Mouse (Mus musculus) embryonic fibroblast, embryonic 13.5 days (primary cell): Measurements from ENCODE around the gene Gba. TPM values are rescaled to one million over a fixed set of nuclear protein-coding genes. Genes with fewer than 3 reads are reported as not detected.

ENCODE experiments used
- H3K27ac ChIP-seq: 2 replicates; pipeline ENCODE4 v1.5.1; 2012; ENCODE audit warnings: low read length, control low read depth, inconsistent platforms; ENCODE audit not compliant: insufficient read depth
- H3K4me1 ChIP-seq: 2 replicates; pipeline ENCODE4 v1.6.1; 2011; ENCODE audit warnings: low read length; ENCODE audit not compliant: control insufficient read depth, insufficient read depth
- H3K4me3 ChIP-seq: 2 replicates; pipeline ENCODE4 v1.5.1; 2011; ENCODE audit warnings: mild to moderate bottlenecking, control low read depth, low read length; ENCODE audit not compliant: insufficient read depth
- CTCF ChIP-seq: IDR thresholded peaks from 2 replicates; pipeline ENCODE4 v1.5.1; 2011; ENCODE audit warnings: mild to moderate bottlenecking, control low read depth, low read length, moderate library complexity, borderline replicate concordance; ENCODE audit not compliant: insufficient read depth
- POLR2A ChIP-seq: IDR thresholded peaks from 2 replicates; pipeline ENCODE4 v1.6.1; 2011; ENCODE audit warnings: low read depth, mild to moderate bottlenecking, control low read depth, low read length, moderate library complexity
- polyA plus RNA-seq: library from polyadenylated mRNA; stranded (reverse); fragments of >200 nt; gene quantifications from 2 replicates; pipeline ENCODE4 v1.2.4, GENCODE M21; 2011; ENCODE audit warnings: low read depth; ENCODE audit not compliant: missing spikeins, insufficient read length

Gba gene
- polyA plus RNA-seq, 1 experiment = 86.8 TPM

- TF ChIP-seq POLR2A = peak; percentile 48
- TF ChIP-seq CTCF = no peak
- peaks cover 4% of the 10 kb centered on the region; the same call in 1 of the 2 replicates for H3K4me1 ChIP-seq
- H3K27ac ChIP-seq = peak within 1 kb of the TSS; percentile 77
- H3K4me3 ChIP-seq = peak within 1 kb of the TSS; percentile 76
Observed at GRCm38 (mm10) chr3:89245688-89246171, 43.0 kb downstream of the Gba start, which contains the start of gene Krtcap2. Krtcap2 (plus strand) TSS chr3:89245966.

DNA sequence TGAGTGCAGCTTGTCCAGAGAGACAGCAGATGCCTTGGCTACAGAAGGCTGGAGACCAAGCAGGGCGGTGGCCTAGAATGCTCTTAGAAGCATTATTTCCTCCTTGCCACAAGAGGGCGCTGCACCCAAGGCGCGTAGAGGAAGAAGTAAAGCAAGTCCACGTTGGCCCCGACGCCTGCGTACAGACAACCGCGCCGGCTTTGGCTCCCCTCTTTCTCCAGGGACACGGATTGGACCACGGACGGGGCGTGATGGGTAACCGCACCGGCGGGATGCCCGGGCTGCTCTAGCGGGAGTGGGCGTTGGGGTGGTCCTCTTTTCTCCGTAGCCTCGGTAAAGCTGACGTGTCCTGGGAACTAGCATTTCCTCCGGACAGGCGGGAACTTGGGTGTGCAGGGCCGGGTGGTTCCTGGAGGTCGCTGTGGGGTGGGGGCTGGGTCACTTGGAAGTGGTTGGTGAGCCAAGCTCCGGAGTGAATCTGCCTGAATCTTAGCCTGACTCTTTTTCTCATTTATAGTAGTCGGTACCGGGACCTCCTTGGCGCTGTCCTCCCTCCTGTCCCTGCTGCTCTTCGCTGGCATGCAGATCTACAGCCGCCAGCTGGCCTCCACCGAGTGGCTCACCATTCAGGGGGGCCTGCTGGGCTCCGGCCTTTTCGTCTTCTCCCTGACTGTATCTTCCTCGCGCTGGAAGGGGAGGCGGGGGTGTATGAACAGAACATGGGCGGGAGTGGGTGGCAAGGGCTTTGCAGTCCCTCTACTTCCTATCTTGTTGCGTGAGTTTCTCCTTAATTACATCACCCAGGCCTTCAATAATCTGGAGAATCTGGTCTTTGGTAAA, 43.8 kb downstream of the Gba start, which contains the start of gene Trim46:
Trim46 (minus strand) TSS at position 49 of the 840 bp plus-strand sequence.
- H3K4me1 ChIP-seq = peaks cover 4% of the 10 kb centered on the region; the same call in 1 of the 2 replicates
- TF ChIP-seq POLR2A (peak; percentile 63), CTCF (peak; percentile 91; the same call in 1 of the 2 replicates)
- H3K27ac ChIP-seq = peak within 1 kb of the TSS; percentile 77
- peak within 1 kb of the TSS; percentile 76 for H3K4me3 ChIP-seq

GRCm38 (mm10) chr3:89247466-89247865, 44.7 kb downstream of the Gba start:
- H3K4me3 ChIP-seq = peak overlapping the region; percentile 76
- peaks cover 4% of the 10 kb centered on the region; the same call in 1 of the 2 replicates for H3K4me1 ChIP-seq
- peak overlapping the region; percentile 15; the same call in 1 of the 2 replicates for H3K27ac ChIP-seq
- TF ChIP-seq POLR2A = 0 out of 2 replicates have a peak, but pooled peaks have one; percentile 24
- no peak for TF ChIP-seq CTCF

- Histone ChIP-seq H3K4me3 (no peak overlapping the region), H3K27ac (no peak overlapping the region), H3K4me1 (peaks cover 4% of the 10 kb centered on the region; the same call in 1 of the 2 replicates)
- peak; percentile 47 for TF ChIP-seq POLR2A
- peak; percentile 66; the same call in 1 of the 2 replicates for TF ChIP-seq CTCF
Observed at GRCm38 (mm10) chr3:89250435-89251040, 47.8 kb downstream of the Gba start.

DNA sequence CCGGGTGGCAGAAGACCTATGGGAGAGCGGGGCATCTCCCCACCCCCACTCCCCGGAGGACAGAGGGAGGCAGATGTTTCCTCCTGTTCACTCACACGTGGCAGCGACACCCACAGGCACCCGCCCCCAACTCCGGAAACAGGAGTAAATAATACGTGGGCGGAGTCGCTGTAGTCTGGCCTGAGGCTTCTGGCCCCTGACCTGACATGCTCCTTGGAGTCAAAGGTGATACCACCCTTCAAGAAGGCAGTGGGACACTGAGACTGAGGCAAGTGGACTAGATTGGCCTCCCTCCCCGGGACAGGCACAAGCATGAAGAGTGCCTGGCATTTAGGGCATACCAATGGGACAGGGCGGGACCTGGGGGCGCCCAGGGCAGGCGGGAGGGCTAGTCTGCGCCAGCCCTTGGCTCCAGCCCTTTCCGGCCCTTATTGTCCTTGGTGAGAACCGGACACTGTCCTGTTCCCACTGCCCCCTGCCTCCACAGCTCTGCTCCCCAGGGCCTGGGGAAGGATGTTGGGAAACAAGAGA, 48.7 kb downstream of the Gba start:
- no peak overlapping the region for H3K4me3 ChIP-seq
- no peak overlapping the region for H3K27ac ChIP-seq
- no peak for TF ChIP-seq POLR2A
- H3K4me1 ChIP-seq = peaks cover 4% of the 10 kb centered on the region; the same call in 1 of the 2 replicates

DNA sequence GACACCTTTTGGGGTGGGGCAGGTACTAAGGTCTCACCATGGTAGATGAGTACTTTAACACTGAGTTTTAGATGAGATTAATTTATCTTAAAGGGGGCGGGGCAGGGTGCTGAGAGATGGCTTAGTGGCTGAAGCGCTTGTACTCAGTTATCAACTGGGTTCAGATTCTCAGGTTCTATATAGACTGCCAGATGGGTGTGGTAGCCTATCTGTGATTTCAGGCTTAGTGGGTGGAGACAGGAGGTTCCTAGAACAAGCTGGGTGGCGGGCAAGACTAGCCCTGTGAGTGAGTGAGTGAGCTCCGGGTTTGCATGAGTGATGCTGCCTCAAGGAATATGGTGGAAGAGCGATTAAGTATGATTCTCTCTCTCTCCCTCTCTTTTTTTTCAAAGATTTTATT, 52.3 kb downstream of the Gba start:
- Histone ChIP-seq H3K27ac (no peak overlapping the region), H3K4me3 (no peak overlapping the region), H3K4me1 (no peaks in the 10 kb centered on the region)
- TF ChIP-seq POLR2A (no peak), CTCF (no peak)

- Histone ChIP-seq H3K4me3 (no peak overlapping the region), H3K4me1 (no peaks in the 10 kb centered on the region), H3K27ac (no peak overlapping the region)
- TF ChIP-seq CTCF = no peak
Observed at GRCm38 (mm10) chr3:89256177-89256576, 53.4 kb downstream of the Gba start.

Other genes starting within 250 kb of the Gba start
- 15.4 and 17.8 TPM in 2 replicates for gene Rusc1, start 109.6 kb upstream of the Gba start, polyA plus RNA-seq
- gene Gm43738, start 101.8 kb upstream of the Gba start, polyA plus RNA-seq = not detected in 2 replicates
- gene Fdps, start 101.0 kb upstream of the Gba start, polyA plus RNA-seq = 145 and 176 TPM in 2 replicates
- gene Pklr, start 66.8 kb upstream of the Gba start, polyA plus RNA-seq = not detected in 2 replicates
- gene Hcn3, start 42.7 kb upstream of the Gba start, polyA plus RNA-seq = 0.32 and 1.0 TPM in 2 replicates
- 45.3 and 57.5 TPM in 2 replicates for gene Clk2, start 38.1 kb upstream of the Gba start, polyA plus RNA-seq
- gene Scamp3, start 25.5 kb upstream of the Gba start, polyA plus RNA-seq = 75.7 and 91.2 TPM in 2 replicates
- gene Fam189b, start 19.8 kb upstream of the Gba start, polyA plus RNA-seq = 46.9 and 49.5 TPM in 2 replicates
- 60.8 and 83.1 TPM in 2 replicates for gene Thbs3, start 12.3 kb downstream of the Gba start, polyA plus RNA-seq
- 96.9 and 98.6 TPM in 2 replicates for gene Mtx1, start 24.2 kb downstream of the Gba start, polyA plus RNA-seq
- gene Muc1, start 26.1 kb downstream of the Gba start, polyA plus RNA-seq = 1.1 and 2.5 TPM in 2 replicates
- gene Krtcap2, start 43.0 kb downstream of the Gba start, polyA plus RNA-seq = 265 and 289 TPM in 2 replicates
- gene Trim46, start 43.4 kb downstream of the Gba start, polyA plus RNA-seq = 14.2 and 24.2 TPM in 2 replicates
- 47.2 and 51.3 TPM in 2 replicates for gene Dpm3, start 56.4 kb downstream of the Gba start, polyA plus RNA-seq
- 91.5 and 103 TPM in 2 replicates for gene Slc50a1, start 67.6 kb downstream of the Gba start, polyA plus RNA-seq
- gene Efna1, start 78.2 kb downstream of the Gba start, polyA plus RNA-seq = 4.1 and 7.1 TPM in 2 replicates
- 7.1 and 8.7 TPM in 2 replicates for gene Efna3, start 120.0 kb downstream of the Gba start, polyA plus RNA-seq
- 11.2 and 11.4 TPM in 2 replicates for gene Efna4, start 135.1 kb downstream of the Gba start, polyA plus RNA-seq
- gene Adam15, start 147.1 kb downstream of the Gba start, polyA plus RNA-seq = 112 and 136 TPM in 2 replicates
- gene Dcst2, start 159.0 kb downstream of the Gba start, polyA plus RNA-seq = not detected in 2 replicates
- gene Dcst1, start 162.3 kb downstream of the Gba start, polyA plus RNA-seq = not detected in 2 replicates
- 46.9 and 56.0 TPM in 2 replicates for gene Zbtb7b, start 191.8 kb downstream of the Gba start, polyA plus RNA-seq
- not detected in 2 replicates for gene Lenep, start 199.9 kb downstream of the Gba start, polyA plus RNA-seq
- 10.9 and 11.2 TPM in 2 replicates for gene Flad1, start 208.9 kb downstream of the Gba start, polyA plus RNA-seq
- gene Cks1b, start 215.5 kb downstream of the Gba start, polyA plus RNA-seq = 142 and 174 TPM in 2 replicates
- 224 and 227 TPM in 2 replicates for gene Shc1, start 215.5 kb downstream of the Gba start, polyA plus RNA-seq
- gene Pygo2, start 227.3 kb downstream of the Gba start, polyA plus RNA-seq = 42.4 and 45.2 TPM in 2 replicates
- gene Pbxip1, start 233.8 kb downstream of the Gba start, polyA plus RNA-seq = 90.9 and 91.6 TPM in 2 replicates